Mouse (Mus musculus): Measurements from ENCODE around the gene Tle6. TPM values are rescaled to one million over a fixed set of nuclear protein-coding genes. Genes with fewer than 3 reads are reported as not detected.

Gene Tle6
- polyA plus RNA-seq, 1 experiment from 2014 or later = 15.2 TPM

DNA sequence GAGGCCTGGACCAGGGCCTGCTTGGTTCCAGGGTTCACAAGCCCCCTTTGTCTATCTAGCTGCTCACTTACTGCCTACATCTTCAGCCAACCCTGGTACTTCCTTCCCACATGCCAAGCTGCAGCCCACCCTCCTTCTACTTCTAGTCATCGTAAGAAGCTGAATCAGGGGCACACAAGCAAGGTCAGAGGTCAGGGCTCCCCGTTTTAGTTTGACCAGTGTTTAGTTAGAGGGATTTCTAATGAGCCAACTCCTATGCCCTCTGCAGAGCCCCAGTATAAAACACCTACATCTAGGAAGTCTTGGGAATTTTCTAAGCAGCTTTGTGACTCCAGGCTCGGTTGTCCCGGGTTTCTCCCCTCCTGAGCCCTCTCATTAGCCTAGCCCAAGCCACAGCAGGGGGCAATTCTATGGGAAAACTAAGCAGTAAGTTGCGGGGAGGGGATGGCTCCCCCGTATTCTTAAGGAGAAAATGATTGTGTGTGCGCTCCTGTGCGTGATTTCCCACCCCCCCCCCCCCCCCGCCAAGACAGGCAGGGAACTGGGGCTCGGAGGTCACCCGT is 30.6 kb downstream of the Tle6 start:
- H3K27me3 ChIP-seq = peaks cover 29% of the 10 kb centered on the region
- WGBS = 1% methylated on average over 9 of the region's 11 CpGs
- peak overlapping the region; percentile 93 for H3K27ac ChIP-seq
- ATAC-seq (ENCODE audit: insufficient number of reproducible peaks, insufficient read depth, low FRiP score, low TSS enrichment, low read depth) = peak; percentile 5; the same call in 1 of the 2 replicates
- H3K4me2 ChIP-seq = peak overlapping the region; percentile 61
- peaks cover 76% of the 10 kb centered on the region for H3K4me1 ChIP-seq (replicated peaks)
- peak overlapping the region; percentile 36 for H3K4me3 ChIP-seq (replicated peaks)
- H3K9ac ChIP-seq (replicated peaks) = peak overlapping the region; percentile 37; the same call in 1 of the 2 replicates
- H3K36me3 ChIP-seq = peaks cover 22% of the 10 kb centered on the region
- no peaks in the 10 kb centered on the region for H3K9me3 ChIP-seq

DNA sequence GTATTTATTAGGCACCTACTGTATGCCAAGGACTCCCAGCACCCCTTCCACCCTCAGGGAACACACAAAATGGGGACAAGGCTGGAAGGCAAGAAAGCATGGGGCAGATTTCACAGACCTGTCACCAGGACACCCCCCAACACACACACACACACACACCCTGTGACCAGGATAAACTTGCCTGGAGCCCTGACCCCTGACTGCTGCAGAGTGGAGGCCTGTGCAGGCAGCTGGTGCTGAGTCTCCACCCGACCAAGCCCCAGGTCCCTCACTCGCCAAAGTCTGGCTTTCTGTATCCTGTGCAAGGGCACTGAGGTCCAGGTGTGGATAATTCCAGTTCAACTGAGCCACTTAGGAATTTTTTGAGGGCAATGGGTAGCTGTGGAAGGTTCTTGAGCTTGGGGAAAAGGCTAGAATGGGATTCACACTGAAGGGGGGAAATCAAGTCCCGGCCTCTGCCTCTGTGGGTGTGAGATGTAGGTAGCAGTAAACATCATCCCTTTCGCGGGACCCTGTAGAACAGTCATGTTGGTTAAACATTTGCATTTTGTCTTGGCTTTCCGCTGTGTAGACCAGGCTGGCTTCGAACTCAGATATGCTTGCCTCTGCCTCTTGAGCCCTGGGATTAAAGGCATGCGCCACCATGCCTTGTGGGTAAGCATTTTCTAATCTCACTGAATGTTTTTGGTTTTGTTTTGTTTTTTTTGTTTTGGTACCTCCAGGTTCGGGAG is 31.2 kb downstream of the Tle6 start:
- H3K4me1 ChIP-seq (replicated peaks) = peaks cover 80% of the 10 kb centered on the region
- H3K27me3 ChIP-seq = peaks cover 32% of the 10 kb centered on the region
- H3K4me3 ChIP-seq (replicated peaks) = no peak overlapping the region
- H3K36me3 ChIP-seq = peaks cover 29% of the 10 kb centered on the region
- H3K4me2 ChIP-seq = peak overlapping the region; percentile 61; the same call in 1 of the 2 replicates
- no peaks in the 10 kb centered on the region for H3K9me3 ChIP-seq
- ATAC-seq (ENCODE audit: insufficient number of reproducible peaks, insufficient read depth, low FRiP score, low TSS enrichment, low read depth) = no peak
- no peak overlapping the region for H3K9ac ChIP-seq (replicated peaks)
- H3K27ac ChIP-seq = peak overlapping the region; percentile 93
- WGBS = 40% methylated on average over 9 of the region's 9 CpGs

DNA sequence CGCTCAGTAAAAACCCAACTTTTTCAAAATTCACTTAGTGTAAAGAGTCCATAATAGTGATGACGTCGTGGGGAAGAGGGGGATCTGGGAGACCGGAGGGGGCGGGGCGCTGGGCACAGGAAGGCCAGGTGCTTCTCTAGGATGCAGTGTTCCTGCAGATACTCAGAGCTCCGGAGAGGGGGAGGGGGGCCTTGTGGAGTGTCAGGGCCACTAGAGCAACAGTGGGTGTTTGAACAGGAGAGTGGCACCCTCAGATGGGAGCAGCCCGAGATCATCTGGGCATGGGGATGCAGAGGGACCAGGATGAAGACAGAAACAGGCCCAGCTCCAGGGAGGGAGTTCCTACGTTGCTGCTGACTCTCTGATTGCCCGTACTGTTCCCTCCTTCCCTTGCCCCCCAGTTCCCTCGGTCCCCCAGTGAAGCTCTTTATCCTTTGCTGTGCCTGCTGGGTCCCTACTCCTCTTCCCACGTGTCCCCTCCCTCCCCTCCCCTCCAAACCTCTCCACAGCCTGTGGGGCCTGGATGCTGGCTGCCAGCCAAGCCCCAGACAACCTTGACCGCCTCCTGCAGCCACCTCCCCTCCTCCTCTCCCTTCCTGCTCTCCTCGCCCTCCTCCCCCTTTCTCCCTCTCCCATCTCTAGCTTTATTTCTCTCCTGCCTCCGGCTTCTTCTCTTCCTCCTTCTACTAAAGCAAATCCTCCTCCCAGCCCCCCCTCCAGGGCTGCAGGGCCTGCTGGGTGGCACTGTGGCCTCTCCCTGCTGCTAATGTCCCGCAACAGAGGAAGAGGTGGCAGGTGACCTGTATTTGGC is 32.3 kb downstream of the Tle6 start:
- H3K27ac ChIP-seq = peak overlapping the region; percentile 93
- peak overlapping the region; percentile 6; the same call in 1 of the 2 replicates for H3K4me3 ChIP-seq (replicated peaks)
- H3K9ac ChIP-seq (replicated peaks) = peak overlapping the region; percentile 45; the same call in 1 of the 2 replicates
- peak overlapping the region; percentile 44 for H3K4me2 ChIP-seq
- H3K27me3 ChIP-seq = peaks cover 22% of the 10 kb centered on the region
- no peak for ATAC-seq (ENCODE audit: insufficient number of reproducible peaks, insufficient read depth, low FRiP score, low TSS enrichment, low read depth)
- H3K9me3 ChIP-seq = no peaks in the 10 kb centered on the region
- peaks cover 38% of the 10 kb centered on the region for H3K36me3 ChIP-seq
- H3K4me1 ChIP-seq (replicated peaks) = peaks cover 80% of the 10 kb centered on the region
- 6% methylated on average over 16 of the region's 16 CpGs for WGBS

DNA sequence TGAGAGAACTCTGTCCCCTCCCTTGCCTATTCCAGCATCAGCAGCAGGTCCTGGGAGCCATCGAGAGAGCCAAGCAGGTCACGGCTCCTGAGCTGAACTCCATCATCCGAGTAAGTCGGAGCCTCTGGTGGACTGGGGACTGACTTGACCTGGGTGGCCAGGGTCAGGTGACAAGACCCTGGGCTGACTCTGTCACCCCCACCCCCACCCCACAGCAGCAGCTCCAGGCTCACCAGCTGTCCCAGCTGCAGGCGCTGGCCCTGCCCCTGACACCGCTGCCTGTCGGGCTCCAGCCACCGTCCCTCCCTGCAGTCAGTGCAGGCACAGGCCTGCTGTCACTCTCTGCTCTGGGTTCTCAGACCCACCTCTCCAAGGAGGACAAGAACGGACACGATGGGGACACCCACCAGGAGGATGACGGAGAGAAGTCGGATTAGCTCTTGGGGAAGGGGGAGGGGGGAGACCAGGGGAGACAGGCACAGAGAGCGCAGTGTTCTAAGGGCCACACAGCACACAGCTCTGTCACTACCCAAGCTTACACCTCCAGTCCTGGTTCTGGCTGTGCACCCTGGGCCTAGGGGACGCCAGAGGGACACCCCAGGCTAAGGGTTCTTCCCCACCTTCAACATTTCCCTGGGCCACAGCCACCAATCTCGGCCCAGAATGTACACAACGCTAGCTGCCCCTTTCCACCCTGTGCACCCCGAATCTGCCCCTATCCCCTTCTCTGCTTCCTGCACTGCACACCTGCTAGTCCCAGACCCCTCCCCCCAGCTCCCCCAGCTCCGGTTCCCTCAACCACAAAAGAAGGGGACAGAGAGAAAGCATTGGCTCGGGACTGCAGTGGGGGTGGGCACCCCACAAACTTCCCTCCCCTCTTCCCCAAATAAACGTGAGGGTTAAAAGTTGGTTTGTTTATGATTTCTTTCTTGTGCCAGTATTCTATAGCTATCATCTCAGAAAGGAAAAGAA is 35.3 kb downstream of the Tle6 start:
- H3K4me3 ChIP-seq (replicated peaks) = no peak overlapping the region
- peaks cover 7% of the 10 kb centered on the region; the same call in 1 of the 2 replicates for H3K27me3 ChIP-seq
- H3K9ac ChIP-seq (replicated peaks) = no peak overlapping the region
- peaks cover 87% of the 10 kb centered on the region for H3K4me1 ChIP-seq (replicated peaks)
- peaks cover 57% of the 10 kb centered on the region for H3K36me3 ChIP-seq
- ATAC-seq (ENCODE audit: insufficient number of reproducible peaks, insufficient read depth, low FRiP score, low TSS enrichment, low read depth) = no peak
- H3K9me3 ChIP-seq = no peaks in the 10 kb centered on the region
- WGBS = 26% methylated on average over 20 of the region's 20 CpGs
- peak overlapping the region; percentile 55; the same call in 1 of the 2 replicates for H3K4me2 ChIP-seq
- H3K27ac ChIP-seq = peak overlapping the region; percentile 80; the same call in 1 of the 2 replicates

DNA sequence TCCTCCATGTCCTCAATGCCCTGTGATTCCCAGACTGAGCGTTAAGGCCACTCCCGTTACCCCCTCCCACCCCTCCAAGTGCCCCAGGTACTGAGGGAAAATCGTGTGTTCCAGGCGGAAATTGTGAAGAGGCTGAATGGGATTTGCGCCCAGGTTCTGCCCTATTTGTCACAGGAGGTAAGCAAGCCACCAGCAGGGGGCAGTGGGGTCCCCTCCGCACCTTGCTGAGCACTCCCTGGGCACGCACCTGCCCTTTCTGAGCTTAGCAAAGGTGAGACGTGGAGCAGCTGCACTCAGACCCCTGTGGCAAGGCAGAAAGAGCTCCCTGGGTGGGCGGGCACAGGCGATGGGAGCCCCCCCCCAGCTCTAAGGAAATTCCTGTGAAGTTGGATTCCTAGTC is 36.1 kb downstream of the Tle6 start:
- ATAC-seq (ENCODE audit: insufficient number of reproducible peaks, insufficient read depth, low FRiP score, low TSS enrichment, low read depth) = no peak
- H3K4me3 ChIP-seq (replicated peaks) = peak overlapping the region; percentile 32; the same call in 1 of the 2 replicates
- H3K4me1 ChIP-seq (replicated peaks) = peaks cover 82% of the 10 kb centered on the region
- H3K9me3 ChIP-seq = no peaks in the 10 kb centered on the region
- H3K9ac ChIP-seq (replicated peaks) = no peak overlapping the region
- H3K36me3 ChIP-seq = peaks cover 57% of the 10 kb centered on the region
- peak overlapping the region; percentile 80 for H3K27ac ChIP-seq
- H3K4me2 ChIP-seq = peak overlapping the region; percentile 55
- peaks cover 7% of the 10 kb centered on the region; the same call in 1 of the 2 replicates for H3K27me3 ChIP-seq
- WGBS = 14% methylated on average over 10 of the region's 10 CpGs

DNA sequence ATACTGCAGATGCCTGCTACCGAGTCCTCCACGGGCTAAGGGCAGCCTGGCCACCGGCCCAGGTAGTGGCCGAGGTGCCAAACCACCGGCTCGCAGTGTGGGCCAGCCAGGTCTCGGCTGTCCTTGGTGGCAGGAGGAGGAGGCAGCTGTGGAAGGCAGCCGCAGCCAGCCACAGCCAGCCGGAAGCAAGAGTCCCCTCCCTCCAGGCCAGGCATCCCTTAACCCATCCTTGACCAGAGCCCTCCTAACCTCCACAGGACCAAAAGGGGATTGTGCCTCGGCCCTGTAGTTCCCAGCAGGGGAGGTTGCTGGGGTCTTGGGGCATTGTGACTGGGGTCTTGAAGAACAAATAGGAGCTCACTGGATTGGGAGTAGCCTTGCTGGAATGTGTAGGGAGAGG is 36.7 kb downstream of the Tle6 start:
- Histone ChIP-seq H3K27me3 (peaks cover 7% of the 10 kb centered on the region; the same call in 1 of the 2 replicates), H3K9me3 (no peaks in the 10 kb centered on the region), H3K4me2 (peak overlapping the region; percentile 55), H3K27ac (peak overlapping the region; percentile 80), H3K36me3 (peaks cover 57% of the 10 kb centered on the region), H3K9ac (replicated peaks) (peak overlapping the region; percentile 51), H3K4me3 (replicated peaks) (peak overlapping the region; percentile 32), H3K4me1 (replicated peaks) (peaks cover 78% of the 10 kb centered on the region)
- ATAC-seq (ENCODE audit: insufficient number of reproducible peaks, insufficient read depth, low FRiP score, low TSS enrichment, low read depth) = no peak
- WGBS = 2% methylated on average over 10 of the region's 10 CpGs

DNA sequence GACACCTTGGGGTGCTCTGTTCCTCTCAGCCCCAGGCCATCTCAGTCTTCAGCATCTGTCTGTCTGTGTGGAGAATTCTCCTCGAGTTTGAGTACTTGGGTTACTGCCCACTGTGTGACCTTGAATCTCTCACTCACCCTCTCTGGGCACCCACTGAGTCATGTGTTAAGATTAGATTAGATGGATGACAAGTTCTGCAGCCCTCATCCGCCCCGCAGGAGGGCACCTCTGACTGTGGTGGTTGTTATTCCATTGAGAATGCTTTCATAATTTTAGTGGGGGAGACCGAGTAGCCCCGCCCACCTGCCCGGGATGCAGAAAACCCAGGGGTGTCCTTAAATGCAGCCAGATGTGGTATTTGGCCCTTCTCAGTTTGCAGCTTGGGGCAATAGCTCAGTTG is 37.4 kb downstream of the Tle6 start:
- Histone ChIP-seq H3K9ac (replicated peaks) (no peak overlapping the region), H3K9me3 (no peaks in the 10 kb centered on the region), H3K4me3 (replicated peaks) (peak overlapping the region; percentile 32; the same call in 1 of the 2 replicates), H3K27ac (peak overlapping the region; percentile 80), H3K27me3 (peaks cover 7% of the 10 kb centered on the region; the same call in 1 of the 2 replicates), H3K36me3 (peaks cover 57% of the 10 kb centered on the region), H3K4me2 (peak overlapping the region; percentile 55), H3K4me1 (replicated peaks) (peaks cover 76% of the 10 kb centered on the region)
- no peak for ATAC-seq (ENCODE audit: insufficient number of reproducible peaks, insufficient read depth, low FRiP score, low TSS enrichment, low read depth)
- WGBS = 24% methylated on average over 6 of the region's 6 CpGs

DNA sequence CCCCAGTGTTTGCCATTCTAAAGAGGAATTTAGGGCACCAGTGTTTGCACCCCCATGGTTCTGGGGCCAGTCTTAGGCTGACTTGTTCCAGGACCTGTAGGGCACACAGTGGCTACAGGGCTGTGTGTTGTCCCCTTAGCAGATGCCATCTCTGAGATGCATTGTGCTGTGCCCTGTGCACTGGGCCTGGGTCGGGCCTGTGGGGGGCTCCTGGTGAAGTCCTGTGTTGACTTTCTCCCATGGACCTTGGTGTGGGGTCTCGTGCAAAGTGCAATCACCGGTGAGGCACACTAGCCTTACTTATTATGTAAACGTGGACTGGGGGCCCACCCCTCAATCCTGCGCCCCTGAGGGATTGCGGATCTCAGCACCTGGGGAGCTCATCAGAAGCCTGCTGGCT is 38.5 kb downstream of the Tle6 start:
- no peaks in the 10 kb centered on the region for H3K9me3 ChIP-seq
- H3K27ac ChIP-seq = no peak overlapping the region
- no peak for ATAC-seq (ENCODE audit: insufficient number of reproducible peaks, insufficient read depth, low FRiP score, low TSS enrichment, low read depth)
- H3K36me3 ChIP-seq = peaks cover 55% of the 10 kb centered on the region
- 0 out of 2 replicates have a peak overlapping the region, but pooled peaks have one; percentile 18 for H3K9ac ChIP-seq (replicated peaks)
- peaks cover 7% of the 10 kb centered on the region; the same call in 1 of the 2 replicates for H3K27me3 ChIP-seq
- WGBS = 79% methylated on average over 6 of the region's 6 CpGs
- peaks cover 65% of the 10 kb centered on the region for H3K4me1 ChIP-seq (replicated peaks)
- 0 out of 2 replicates have a peak overlapping the region, but pooled peaks have one; percentile 11 for H3K4me3 ChIP-seq (replicated peaks)
- peak overlapping the region; percentile 55; the same call in 1 of the 2 replicates for H3K4me2 ChIP-seq

DNA sequence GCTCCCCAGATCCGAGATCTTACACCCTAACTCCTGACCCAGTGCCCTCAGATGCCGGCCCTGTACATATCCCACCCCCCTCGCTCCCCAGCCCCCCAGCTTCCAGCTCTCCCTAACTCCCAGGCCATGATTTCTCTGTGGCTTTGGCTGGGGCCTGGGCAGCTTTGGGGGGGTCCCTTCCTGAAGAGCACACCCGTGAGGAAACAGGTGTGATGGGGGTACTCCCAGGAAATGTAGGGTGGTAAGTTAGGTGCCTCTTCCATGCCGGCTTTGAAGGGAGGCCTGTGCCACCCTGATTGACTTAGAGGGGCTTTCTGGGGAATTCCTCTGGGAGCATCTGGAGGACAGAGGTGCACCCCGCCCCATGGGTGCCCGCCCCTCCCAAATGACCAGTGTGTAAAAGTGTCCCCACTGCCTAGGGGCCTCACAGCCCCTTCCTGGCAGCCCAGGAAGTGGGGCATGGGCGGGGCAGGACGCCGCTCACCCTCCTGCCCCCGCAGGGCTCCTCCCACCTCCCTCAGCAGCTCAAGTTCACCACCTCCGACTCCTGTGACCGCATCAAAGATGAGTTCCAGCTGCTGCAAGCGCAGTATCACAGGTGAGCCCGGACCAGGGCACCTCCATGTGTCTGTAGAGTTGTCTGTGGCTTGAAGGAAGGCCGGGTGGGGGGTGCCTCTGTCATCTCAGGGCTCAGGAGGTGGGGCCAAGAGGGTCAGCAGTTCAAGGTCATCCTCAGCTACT is 40.0 kb downstream of the Tle6 start:
- H3K9ac ChIP-seq (replicated peaks) = peak overlapping the region; percentile 97
- peaks cover 60% of the 10 kb centered on the region for H3K4me1 ChIP-seq (replicated peaks)
- peaks cover 3% of the 10 kb centered on the region; the same call in 1 of the 2 replicates for H3K9me3 ChIP-seq
- no peak for ATAC-seq (ENCODE audit: insufficient number of reproducible peaks, insufficient read depth, low FRiP score, low TSS enrichment, low read depth)
- peaks cover 40% of the 10 kb centered on the region for H3K36me3 ChIP-seq
- H3K27ac ChIP-seq = peak overlapping the region; percentile 94
- peaks cover 7% of the 10 kb centered on the region; the same call in 1 of the 2 replicates for H3K27me3 ChIP-seq
- H3K4me3 ChIP-seq (replicated peaks) = peak overlapping the region; percentile 91
- 7% methylated on average over 16 of the region's 16 CpGs for WGBS
- peak overlapping the region; percentile 94 for H3K4me2 ChIP-seq

All from limb, embryonic 12.5 days (tissue).